Mouse (Mus musculus): ENCODE results near the gene Vmn1r78. TPM values are rescaled to one million over a fixed set of nuclear protein-coding genes. Genes with fewer than 3 reads are reported as not detected.
"Not testable (repeated sequence)": the region's sequence is repeated elsewhere in the genome, so short reads cannot be mapped to it uniquely, and the experiment has no call there.

Gene Vmn1r78
- total RNA-seq (2014; fragmentation: Nextera tagmentation) (not detected in 2 replicates), total RNA-seq (2017) (not detected in 2 replicates)

- ATAC-seq (replicated peaks; ENCODE audit: poor library complexity, severe bottlenecking): no peak
Observed at GRCm38 (mm10) chr7:12149957-12150356, at the start of gene Vmn1r78. Gene Vmn1r78, plus strand, starts transcription at chr7:12150257.

- not testable (repeated sequence) for ATAC-seq (replicated peaks; ENCODE audit: poor library complexity, severe bottlenecking)
Observed at GRCm38 (mm10) chr7:12156463-12156862, 6.4 kb downstream of the Vmn1r78 start.

- not testable (repeated sequence) for ATAC-seq (replicated peaks; ENCODE audit: poor library complexity, severe bottlenecking)
Observed at GRCm38 (mm10) chr7:12170979-12171378, 20.9 kb downstream of the Vmn1r78 start, which contains the start of gene Vmn1r79. Gene Vmn1r79, plus strand, starts transcription at chr7:12171279.

GRCm38 (mm10) chr7:12172926-12173325 lies 22.9 kb downstream of the Vmn1r78 start:
- not testable (repeated sequence) for ATAC-seq (replicated peaks; ENCODE audit: poor library complexity, severe bottlenecking)

DNA sequence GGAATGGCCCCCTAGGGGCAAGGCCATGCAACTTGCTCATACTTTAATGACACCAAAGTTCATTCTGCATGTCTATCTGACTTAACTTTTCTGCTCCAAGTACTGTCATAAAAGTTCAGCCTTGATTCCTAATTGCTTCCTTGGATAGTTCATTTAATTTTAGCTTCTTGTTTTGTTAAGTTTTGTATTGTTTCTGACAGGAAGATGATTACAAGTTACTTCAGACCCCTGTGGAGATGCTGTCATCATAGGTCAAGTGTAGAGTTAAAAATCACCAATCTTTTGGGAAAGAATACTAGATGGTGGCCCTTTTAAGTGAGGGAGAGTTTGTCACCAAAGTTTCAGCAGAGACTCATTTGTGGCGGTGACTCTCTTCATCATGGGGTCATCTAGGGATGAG lies 38.9 kb downstream of the Vmn1r78 start, which contains the start of gene Vmn1r80:
Gene Vmn1r80 (plus strand): TSS at position 301 of the 400 bp plus-strand sequence.
- no peak for ATAC-seq (replicated peaks; ENCODE audit: poor library complexity, severe bottlenecking)

DNA sequence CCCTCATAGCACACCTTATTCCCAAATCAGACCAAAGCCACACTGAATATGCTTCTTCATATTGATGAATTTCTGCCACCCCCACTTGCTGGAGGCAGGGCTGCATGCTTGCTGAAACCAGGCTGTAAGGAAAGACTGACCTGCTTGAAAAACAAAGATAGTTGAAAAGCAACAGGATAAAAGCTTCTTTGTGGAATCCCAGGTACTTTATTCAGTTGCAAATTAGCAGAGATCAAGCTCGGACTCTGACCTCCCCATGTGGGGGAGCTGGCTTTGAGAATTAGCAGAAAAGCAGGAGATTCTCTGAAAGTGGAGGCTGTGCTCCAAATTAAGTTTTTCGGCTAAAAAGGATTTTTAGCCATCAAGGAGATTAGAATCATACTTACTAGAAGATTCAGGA lies 54.1 kb downstream of the Vmn1r78 start:
- no peak for ATAC-seq (replicated peaks; ENCODE audit: poor library complexity, severe bottlenecking)

Other genes with a start within 250 kb of the Vmn1r78 start
- gene Vmn1r76, start 212.0 kb upstream of the Vmn1r78 start, total RNA-seq (2014; fragmentation: Nextera tagmentation): not detected in 2 replicates
- gene Vmn1r76, start 212.0 kb upstream of the Vmn1r78 start, total RNA-seq (2017): not detected in 2 replicates
- gene Vmn1r77, start 113.5 kb upstream of the Vmn1r78 start, total RNA-seq (2014; fragmentation: Nextera tagmentation): not detected in 2 replicates
- not detected in 2 replicates for gene Vmn1r77, start 113.5 kb upstream of the Vmn1r78 start, total RNA-seq (2017)
- not detected in 2 replicates for gene Vmn1r79, start 21.0 kb downstream of the Vmn1r78 start, total RNA-seq (2014; fragmentation: Nextera tagmentation)
- not detected in 2 replicates for gene Vmn1r79, start 21.0 kb downstream of the Vmn1r78 start, total RNA-seq (2017)
- not detected in 2 replicates for gene Vmn1r80, start 39.0 kb downstream of the Vmn1r78 start, total RNA-seq (2014; fragmentation: Nextera tagmentation)
- not detected in 2 replicates for gene Vmn1r80, start 39.0 kb downstream of the Vmn1r78 start, total RNA-seq (2017)
- 0.02 TPM in 1 of 2 replicates, not detected in the other for gene Vmn1r81, start 118.0 kb downstream of the Vmn1r78 start, total RNA-seq (2014; fragmentation: Nextera tagmentation)
- not detected in 2 replicates for gene Vmn1r81, start 118.0 kb downstream of the Vmn1r78 start, total RNA-seq (2017)
- gene Vmn1r82, start 150.2 kb downstream of the Vmn1r78 start, total RNA-seq (2014; fragmentation: Nextera tagmentation): not detected in 2 replicates
- gene Vmn1r82, start 150.2 kb downstream of the Vmn1r78 start, total RNA-seq (2017): not detected in 2 replicates
- not detected in 2 replicates for gene Vmn1r83, start 179.2 kb downstream of the Vmn1r78 start, total RNA-seq (2014; fragmentation: Nextera tagmentation)
- not detected in 2 replicates for gene Vmn1r83, start 179.2 kb downstream of the Vmn1r78 start, total RNA-seq (2017)
- gene Vmn1r84, start 219.0 kb downstream of the Vmn1r78 start, total RNA-seq (2014; fragmentation: Nextera tagmentation): not detected in 2 replicates
- not detected in 2 replicates for gene Vmn1r84, start 219.0 kb downstream of the Vmn1r78 start, total RNA-seq (2017)